Mouse (Mus musculus) testis, adult 2 months (tissue): Measurements from ENCODE around the gene Tmem63b.

Source experiments
- CTCF ChIP-seq: fragments of 200-500 bp; IDR thresholded peaks from 2 replicates; pipeline ENCODE4 v1.5.1; 2012; ENCODE audit warnings: low read depth, mild to moderate bottlenecking, inconsistent platforms, low read length, moderate library complexity; ENCODE audit not compliant: control insufficient read depth, insufficient read depth, insufficient replicate concordance
- POLR2A ChIP-seq: fragments of 200-500 bp; IDR thresholded peaks from 2 replicates; pipeline ENCODE4 v1.6.1; 2012; ENCODE audit warnings: low read depth, mild to moderate bottlenecking, inconsistent platforms, low read length, moderate library complexity; ENCODE audit not compliant: control insufficient read depth

GRCm38 (mm10) chr17:45634033-45634432 is 52.7 kb downstream of the Tmem63b start:
- TF ChIP-seq CTCF = no peak
- TF ChIP-seq POLR2A = no peak
